Mouse (Mus musculus): ENCODE results near the gene Gata1. TPM values are rescaled to one million over a fixed set of nuclear protein-coding genes. Genes with fewer than 3 reads are reported as not detected.

Gene Gata1
- polyA plus RNA-seq, 1 experiment = 0.09 TPM

GRCm38 (mm10) chrX:7945618-7946017 is 32.3 kb downstream of the Gata1 start:
- peak; percentile 60 for DNase-seq
- no peaks in the 10 kb centered on the region for H3K27me3 ChIP-seq (replicated peaks; ENCODE audit: control insufficient read depth, insufficient read depth, low read length)
- no peak overlapping the region for H3K4me3 ChIP-seq (ENCODE audit: insufficient read depth, low read depth, low read length)
- WGBS = 39% methylated on average over 8 of the region's 8 CpGs
- H3K36me3 ChIP-seq (ENCODE audit: control insufficient read depth, insufficient read depth, low read length) = no peaks in the 10 kb centered on the region
- TF ChIP-seq POLR2A (IDR thresholded peaks at IDR 0.05; ENCODE audit: low read depth, low read length) (no peak), CTCF (conservative IDR thresholded peaks at IDR 0.05; ENCODE audit: insufficient read depth, insufficient read length, low read depth, low read length) (no peak)
- no peak overlapping the region for H3K27ac ChIP-seq (ENCODE audit: insufficient read depth, low read depth, low read length)
- H3K4me1 ChIP-seq (ENCODE audit: control insufficient read depth, insufficient read depth, low read length) = peaks cover 12% of the 10 kb centered on the region; the same call in 1 of the 2 replicates

- H3K27ac ChIP-seq (ENCODE audit: insufficient read depth, low read depth, low read length) = no peak overlapping the region
- 97% methylated on average over 6 of the region's 6 CpGs for WGBS
- H3K4me1 ChIP-seq (ENCODE audit: control insufficient read depth, insufficient read depth, low read length) = no peaks in the 10 kb centered on the region
- no peaks in the 10 kb centered on the region for H3K27me3 ChIP-seq (replicated peaks; ENCODE audit: control insufficient read depth, insufficient read depth, low read length)
- DNase-seq = no peak
- H3K36me3 ChIP-seq (ENCODE audit: control insufficient read depth, insufficient read depth, low read length) = no peaks in the 10 kb centered on the region
- TF ChIP-seq CTCF (conservative IDR thresholded peaks at IDR 0.05; ENCODE audit: insufficient read depth, insufficient read length, low read depth, low read length) (no peak), POLR2A (IDR thresholded peaks at IDR 0.05; ENCODE audit: low read depth, low read length) (no peak)
- H3K4me3 ChIP-seq (ENCODE audit: insufficient read depth, low read depth, low read length) = no peak overlapping the region
These were observed 40.2 kb downstream of the Gata1 start for GRCm38 (mm10) chrX:7937667-7938066.

GRCm38 (mm10) chrX:7936874-7937273 is 41.0 kb downstream of the Gata1 start:
- no peak for TF ChIP-seq POLR2A (IDR thresholded peaks at IDR 0.05; ENCODE audit: low read depth, low read length)
- 0 out of 2 replicates have a peak, but pooled peaks have one; percentile 22 for TF ChIP-seq CTCF (conservative IDR thresholded peaks at IDR 0.05; ENCODE audit: insufficient read depth, insufficient read length, low read depth, low read length)
- no peaks in the 10 kb centered on the region for H3K4me1 ChIP-seq (ENCODE audit: control insufficient read depth, insufficient read depth, low read length)
- H3K36me3 ChIP-seq (ENCODE audit: control insufficient read depth, insufficient read depth, low read length) = no peaks in the 10 kb centered on the region
- H3K27ac ChIP-seq (ENCODE audit: insufficient read depth, low read depth, low read length) = no peak overlapping the region
- no peak for DNase-seq
- no peak overlapping the region for H3K4me3 ChIP-seq (ENCODE audit: insufficient read depth, low read depth, low read length)
- H3K27me3 ChIP-seq (replicated peaks; ENCODE audit: control insufficient read depth, insufficient read depth, low read length) = no peaks in the 10 kb centered on the region
- 64% methylated on average over 11 of the region's 11 CpGs for whole genome bisulfite sequencing

- TF ChIP-seq CTCF (conservative IDR thresholded peaks at IDR 0.05; ENCODE audit: insufficient read depth, insufficient read length, low read depth, low read length) (no peak), POLR2A (IDR thresholded peaks at IDR 0.05; ENCODE audit: low read depth, low read length) (no peak)
These were observed 49.5 kb downstream of the Gata1 start, which contains the start of gene Eras for GRCm38 (mm10) chrX:7928270-7928790. Gene Eras (minus strand): TSS chrX:7928607.

GRCm38 (mm10) chrX:7927116-7927515 is 50.8 kb downstream of the Gata1 start:
- DNase-seq = no peak
- 43% methylated on average over 10 of the region's 10 CpGs for WGBS
- Histone ChIP-seq H3K4me1 (ENCODE audit: control insufficient read depth, insufficient read depth, low read length) (no peaks in the 10 kb centered on the region), H3K36me3 (ENCODE audit: control insufficient read depth, insufficient read depth, low read length) (no peaks in the 10 kb centered on the region), H3K4me3 (ENCODE audit: insufficient read depth, low read depth, low read length) (no peak overlapping the region), H3K27me3 (replicated peaks; ENCODE audit: control insufficient read depth, insufficient read depth, low read length) (no peaks in the 10 kb centered on the region), H3K27ac (ENCODE audit: insufficient read depth, low read depth, low read length) (no peak overlapping the region)
- no peak for TF ChIP-seq POLR2A (IDR thresholded peaks at IDR 0.05; ENCODE audit: low read depth, low read length)
- TF ChIP-seq CTCF (conservative IDR thresholded peaks at IDR 0.05; ENCODE audit: insufficient read depth, insufficient read length, low read depth, low read length) = no peak

More at GRCm38 (mm10) chrX:7928270-7928790, 49.5 kb downstream of the Gata1 start, which contains the start of gene Eras:
- H3K36me3 ChIP-seq (ENCODE audit: control insufficient read depth, insufficient read depth, low read length) = no peaks in the 10 kb centered on the region
- no peak within 1 kb of the TSS for H3K4me3 ChIP-seq (ENCODE audit: insufficient read depth, low read depth, low read length)
- no peaks in the 10 kb centered on the region for H3K27me3 ChIP-seq (replicated peaks; ENCODE audit: control insufficient read depth, insufficient read depth, low read length)
- no peak for DNase-seq
- H3K4me1 ChIP-seq (ENCODE audit: control insufficient read depth, insufficient read depth, low read length) = no peaks in the 10 kb centered on the region
- no peak within 1 kb of the TSS for H3K27ac ChIP-seq (ENCODE audit: insufficient read depth, low read depth, low read length)
- 24% methylated on average over 16 of the region's 19 CpGs for WGBS

- 85% methylated on average over 6 of the region's 6 CpGs for whole genome bisulfite sequencing
- no peak for DNase-seq
These were observed 51.6 kb downstream of the Gata1 start for GRCm38 (mm10) chrX:7926266-7926665.

GRCm38 (mm10) chrX:7922032-7922431 is 55.8 kb downstream of the Gata1 start:
- Histone ChIP-seq H3K4me1 (ENCODE audit: control insufficient read depth, insufficient read depth, low read length) (no peaks in the 10 kb centered on the region), H3K27me3 (replicated peaks; ENCODE audit: control insufficient read depth, insufficient read depth, low read length) (no peaks in the 10 kb centered on the region; the same call in 1 of the 2 replicates), H3K27ac (ENCODE audit: insufficient read depth, low read depth, low read length) (no peak overlapping the region), H3K4me3 (ENCODE audit: insufficient read depth, low read depth, low read length) (0 out of 2 replicates have a peak overlapping the region, but pooled peaks have one; percentile 8), H3K36me3 (ENCODE audit: control insufficient read depth, insufficient read depth, low read length) (no peaks in the 10 kb centered on the region)
- no peak for TF ChIP-seq CTCF (conservative IDR thresholded peaks at IDR 0.05; ENCODE audit: insufficient read depth, insufficient read length, low read depth, low read length)
- TF ChIP-seq POLR2A (IDR thresholded peaks at IDR 0.05; ENCODE audit: low read depth, low read length) = no peak
- no peak for DNase-seq
- WGBS = under 1% methylated on average over 44 of the region's 48 CpGs

More at GRCm38 (mm10) chrX:7926266-7926665, 51.6 kb downstream of the Gata1 start:
- Histone ChIP-seq H3K27me3 (replicated peaks; ENCODE audit: control insufficient read depth, insufficient read depth, low read length) (no peaks in the 10 kb centered on the region), H3K27ac (ENCODE audit: insufficient read depth, low read depth, low read length) (no peak overlapping the region), H3K4me1 (ENCODE audit: control insufficient read depth, insufficient read depth, low read length) (no peaks in the 10 kb centered on the region), H3K36me3 (ENCODE audit: control insufficient read depth, insufficient read depth, low read length) (no peaks in the 10 kb centered on the region), H3K4me3 (ENCODE audit: insufficient read depth, low read depth, low read length) (no peak overlapping the region)
- TF ChIP-seq POLR2A (IDR thresholded peaks at IDR 0.05; ENCODE audit: low read depth, low read length) (no peak), CTCF (conservative IDR thresholded peaks at IDR 0.05; ENCODE audit: insufficient read depth, insufficient read length, low read depth, low read length) (no peak)
